ENCODE assay signal across 28 mouse cellular contexts in the genomic region with DNA sequence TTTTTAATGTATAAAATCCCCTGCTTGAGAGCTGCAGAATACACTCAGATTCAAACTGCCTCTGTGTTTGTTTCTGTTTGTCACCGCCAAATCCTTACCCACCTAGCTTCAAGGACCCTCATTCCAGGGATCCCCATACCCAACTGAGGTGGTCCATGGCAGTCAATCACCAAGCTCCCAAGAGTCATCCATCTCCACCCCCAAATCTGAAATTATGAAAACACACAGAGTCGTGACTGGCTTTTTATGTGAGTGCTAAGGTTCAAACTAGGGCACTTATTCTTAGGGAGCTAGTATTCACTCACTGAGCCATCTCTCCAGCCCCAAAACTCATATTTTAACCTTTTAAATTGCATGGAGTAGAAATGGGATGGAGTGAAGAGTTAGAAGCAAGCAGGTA. TPM values are rescaled to one million over a fixed set of nuclear protein-coding genes. Genes with fewer than 3 reads are reported as not detected.
"Had no signal": no experiment of that assay in that cellular context is flagged by ENCODE, and none has a peak within 500 bp of the region (broad histone marks: within the 10 kb centered on the region; RNA-seq: fewer than 3 reads in every experiment).

No protein-coding gene starts in this region.

RNA-seq across cellular contexts. Expression of gene Mroh2a, which starts 1.5 kb away (rescaled TPM):
- total RNA-seq: forebrain, postnatal 0 days; gastrocnemius, adult 18-20 months; gastrocnemius, adult 8-10 months; gastrocnemius, postnatal 14 days; gastrocnemius, postnatal 36 days; heart, adult 18-20 months; heart, postnatal 36 days had no signal

RNA-seq across cellular contexts. Expression of gene Ugt1a1, which starts 13.5 kb away (rescaled TPM):
- total RNA-seq: gastrocnemius, postnatal 36 days; heart, adult 8-10 months; heart, postnatal 10 days; heart, postnatal 36 days; hematopoietic stem cell, adult 5-6 weeks; layer of hippocampus, adult 2 months; layer of hippocampus, postnatal 10 days; layer of hippocampus, postnatal 25 days had no signal
- polyA plus RNA-seq: forebrain, postnatal 0 days; heart, embryonic 14.5 days; hindbrain, embryonic 11.5 days; hindbrain, embryonic 13.5 days; hindbrain, embryonic 15.5 days; limb, embryonic 11.5 days; liver, embryonic 12.5 days had no signal

RNA-seq across cellular contexts. Expression of gene Dnajb3, which starts 19.7 kb away (rescaled TPM):
- total RNA-seq: gastrocnemius, adult 18-20 months; gastrocnemius, adult 8-10 months; gastrocnemius, postnatal 36 days; hematopoietic stem cell, adult 5-6 weeks had no signal

RNA-seq across cellular contexts. Expression of gene Ugt1a2, which starts 24.9 kb away (rescaled TPM):
- total RNA-seq: forebrain, postnatal 0 days; gastrocnemius, postnatal 14 days; gastrocnemius, postnatal 36 days; heart, adult 18-20 months; heart, postnatal 10 days; hematopoietic stem cell, adult 5-6 weeks; hindbrain, postnatal 0 days; layer of hippocampus, adult 2 months; layer of hippocampus, postnatal 10 days; layer of hippocampus, postnatal 25 days; left cerebral cortex, adult 2 months; left cerebral cortex, postnatal 14 days; left cerebral cortex, postnatal 36 days had no signal
- polyA plus RNA-seq: forebrain, postnatal 0 days; heart, embryonic 12.5 days; heart, embryonic 14.5 days; heart, embryonic 16.5 days; hindbrain, embryonic 11.5 days; hindbrain, embryonic 13.5 days; hindbrain, embryonic 15.5 days; hindbrain, postnatal 0 days; intestine, embryonic 16.5 days; limb, embryonic 11.5 days; limb, embryonic 13.5 days; limb, embryonic 15.5 days; liver, embryonic 12.5 days had no signal
